Mouse (Mus musculus) Patski (cell line): ENCODE data around the gene Vmn1r223. TPM values are rescaled to one million over a fixed set of nuclear protein-coding genes. Genes with fewer than 3 reads are reported as not detected.
"Not testable (repeated sequence)": the region's sequence is repeated elsewhere in the genome, so short reads cannot be mapped to it uniquely, and the experiment has no call there.

Source experiments
- ATAC-seq: fragments of 100-300 bp; one replicate; pipeline ENCODE4 v1.8.0; 2021
- CTCF ChIA-PET: fragments of 350-600 bp; sonication (Branson Sonifier 250); formaldehyde crosslinking; loops from one replicate; lab custom pipeline; 2022; ENCODE audit warnings: inconsistent platforms; lab: Charles Lee
- POLR2A ChIA-PET: fragments of 350-600 bp; sonication (Branson Sonifier 250); formaldehyde crosslinking; loops from one replicate; lab custom pipeline; 2022; ENCODE audit warnings: antibody characterized with exemption, inconsistent platforms; lab: Charles Lee
- DNase-seq: peaks from one replicate; pipeline ENCODE4 v3.0.0-alpha.2; 2011; ENCODE audit warnings: low read depth, low spot score
- H3K27me3 ChIP-seq: fragments of 371-371 bp; one replicate; pipeline ENCODE4 v1.5.1; 2021
- CTCF ChIP-seq: fragments of 100-300 bp; IDR thresholded peaks from one replicate; pipeline ENCODE4 v1.5.1; 2021
- in situ Hi-C: fragments of 300-500 bp; cut with MboI; formaldehyde crosslinking; loops from 3 replicates; pipeline ENCODE4 v1.11.1; 2018; ENCODE audit warnings: low pct_unique_long_range_greater_than_20kb, mixed read lengths
- polyA plus RNA-seq: library from polyadenylated mRNA; unstranded; gene quantifications from one replicate; pipeline ENCODE4 v1.2.3, GENCODE M21; 2021

The Vmn1r223 gene
- not detected for polyA plus RNA-seq

GRCm38 (mm10) chr13:23246834-23247233, at the start of gene Vmn1r223:
Gene Vmn1r223 (plus strand): TSS chr13:23247134.
- CTCF ChIA-PET, DNase-seq, ATAC-seq, POLR2A ChIA-PET, in situ Hi-C loops, H3K27me3 ChIP-seq: not testable (repeated sequence)

DNA sequence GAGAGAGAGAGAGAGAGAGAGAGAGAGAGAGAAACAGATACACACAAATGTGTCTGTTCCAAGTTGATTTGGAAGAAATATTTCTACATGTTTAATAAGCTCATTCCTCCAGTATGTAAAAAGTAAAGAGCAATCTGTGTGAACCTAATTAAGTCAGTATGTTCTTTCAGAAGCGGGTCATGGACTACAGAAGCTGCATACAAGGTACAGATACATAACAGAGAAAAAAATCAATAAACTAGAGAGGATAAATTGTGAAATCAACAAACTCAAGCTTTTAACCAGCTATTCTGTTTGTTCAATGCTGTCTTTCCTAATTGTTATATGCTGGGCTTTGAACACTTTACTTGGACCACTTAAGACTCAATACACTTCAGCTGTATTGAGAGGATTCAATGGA, 43.0 kb upstream of the Vmn1r223 start:
- POLR2A ChIA-PET, CTCF ChIA-PET, DNase-seq, H3K27me3 ChIP-seq, ATAC-seq, in situ Hi-C loops: not testable (repeated sequence)

DNA sequence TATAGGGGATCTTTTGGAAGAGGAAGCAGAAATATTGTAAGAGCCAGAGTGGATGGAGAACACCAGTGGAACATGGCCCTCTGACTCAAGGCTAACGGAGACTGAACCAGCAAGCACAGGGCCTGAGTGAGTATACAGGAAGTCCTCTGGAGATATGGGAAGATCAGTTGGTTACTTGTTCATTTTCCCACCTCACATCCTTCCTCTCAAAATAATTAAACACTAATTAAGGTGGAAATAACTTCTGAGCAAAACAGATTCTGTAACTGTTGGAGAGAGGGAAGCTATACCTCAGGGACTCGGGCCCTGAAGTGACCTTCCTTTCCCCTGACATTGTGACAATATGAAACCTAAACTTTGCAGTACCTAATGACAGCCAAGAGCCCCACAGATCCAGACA, 33.1 kb upstream of the Vmn1r223 start, which contains the start of gene Vmn1r221:
TSS of gene Vmn1r221 (plus strand) at position 301 of the 400 bp plus-strand sequence.
- DNase-seq, in situ Hi-C loops, H3K27me3 ChIP-seq, ATAC-seq, POLR2A ChIA-PET, CTCF ChIA-PET: not testable (repeated sequence)

DNA sequence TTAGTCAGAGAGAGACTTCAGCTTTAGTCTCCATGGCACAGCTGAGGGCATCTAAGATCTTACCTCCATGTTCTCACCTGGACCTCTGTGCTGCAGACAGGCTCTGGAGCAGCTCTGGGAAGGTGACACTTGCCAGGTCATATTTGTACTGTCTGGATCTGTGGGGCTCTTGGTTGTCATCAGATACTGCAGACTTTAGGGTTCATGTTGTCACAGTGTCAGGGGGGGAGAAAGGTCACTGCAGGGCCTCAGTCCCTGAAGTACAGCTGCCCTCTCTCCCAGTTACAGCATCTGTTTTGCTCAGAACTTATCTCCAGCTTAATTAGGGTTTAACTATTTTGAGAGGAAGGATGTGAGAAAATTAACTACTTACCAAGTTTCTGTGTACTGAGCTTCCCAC, 11.1 kb upstream of the Vmn1r223 start, which contains the start of gene Vmn1r222:
TSS of gene Vmn1r222 (minus strand) at position 101 of the 400 bp plus-strand sequence.
- ATAC-seq, in situ Hi-C loops, DNase-seq, POLR2A ChIA-PET, CTCF ChIA-PET, H3K27me3 ChIP-seq: not testable (repeated sequence)

DNA sequence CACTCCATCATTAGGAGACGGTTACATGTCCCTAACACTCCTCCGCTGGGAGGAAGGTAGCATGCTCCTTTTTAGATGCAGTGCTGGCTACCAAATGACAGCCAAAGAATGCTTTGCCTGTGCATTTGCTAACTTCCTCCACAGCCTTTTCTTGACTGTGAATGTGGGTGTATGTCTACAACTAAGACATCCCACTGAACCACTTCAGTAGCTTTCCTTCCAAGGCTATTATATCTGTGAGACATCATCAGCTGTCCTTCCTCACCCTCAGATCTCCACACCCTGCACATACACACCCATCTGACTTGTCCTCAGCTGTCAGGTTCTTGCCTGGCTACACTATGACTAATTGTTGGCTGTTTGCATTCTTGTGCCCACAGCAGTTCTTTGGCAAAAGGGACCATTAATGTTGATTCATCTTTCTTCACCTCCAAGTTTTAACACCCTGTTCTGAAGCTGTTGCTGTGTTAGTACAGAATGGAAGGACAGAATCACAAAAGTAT, 11.7 kb downstream of the Vmn1r223 start:
- in situ Hi-C loops = no loop called here
- ChIA-PET POLR2A (no interaction called here), CTCF (no interaction called here)
- no peak for TF ChIP-seq CTCF
- ATAC-seq (no peak), DNase-seq (no peak)
- no peaks in the 10 kb centered on the region for H3K27me3 ChIP-seq

DNA sequence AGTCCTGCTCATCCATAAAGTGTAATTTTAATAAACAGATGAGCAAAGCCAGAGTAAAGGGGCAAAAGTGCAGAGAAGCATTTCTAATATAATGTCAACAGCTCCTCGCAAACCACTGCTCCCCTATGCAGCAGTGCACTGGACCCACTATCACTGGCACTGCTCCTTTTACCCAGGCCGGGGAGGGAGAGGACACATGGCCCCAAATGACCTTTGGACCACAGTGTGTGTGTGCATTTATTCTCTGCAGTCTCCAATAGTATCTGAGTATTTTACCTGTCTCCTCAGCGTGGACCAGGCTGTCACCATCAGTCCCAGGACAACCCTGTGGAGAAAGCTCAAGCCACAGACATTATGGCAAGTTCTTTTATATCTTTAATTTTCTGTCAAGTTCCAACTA, 21.7 kb downstream of the Vmn1r223 start:
- CTCF ChIA-PET = interaction anchor here (0.9 kb wide), 1 partner anchor 12 kb away, joined by 3 read pairs; no protein-coding TSS in a partner anchor
- in situ Hi-C loops, DNase-seq, H3K27me3 ChIP-seq, ATAC-seq, POLR2A ChIA-PET: not testable (repeated sequence)

DNA sequence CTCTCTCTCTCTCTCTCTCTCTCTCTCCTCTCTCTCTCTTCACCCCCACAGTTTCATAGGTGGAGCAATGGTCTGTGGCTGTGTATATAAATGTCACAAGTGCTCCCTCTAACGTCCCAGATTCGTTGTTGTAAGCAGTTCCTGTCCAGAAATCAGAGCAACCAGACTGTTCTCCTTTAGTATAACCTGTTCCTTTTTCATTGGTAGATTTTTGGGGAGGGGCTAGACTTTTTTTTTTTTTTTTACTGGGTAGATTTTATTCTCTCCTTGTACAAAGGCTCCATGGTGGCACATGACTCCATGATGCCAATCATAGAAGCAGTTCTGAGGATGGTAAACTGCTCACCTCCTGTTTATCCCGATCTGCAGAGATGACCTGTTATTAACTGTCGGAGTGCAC, 22.2 kb downstream of the Vmn1r223 start:
- in situ Hi-C loops, H3K27me3 ChIP-seq, ATAC-seq, DNase-seq, POLR2A ChIA-PET, CTCF ChIA-PET: not testable (repeated sequence)

DNA sequence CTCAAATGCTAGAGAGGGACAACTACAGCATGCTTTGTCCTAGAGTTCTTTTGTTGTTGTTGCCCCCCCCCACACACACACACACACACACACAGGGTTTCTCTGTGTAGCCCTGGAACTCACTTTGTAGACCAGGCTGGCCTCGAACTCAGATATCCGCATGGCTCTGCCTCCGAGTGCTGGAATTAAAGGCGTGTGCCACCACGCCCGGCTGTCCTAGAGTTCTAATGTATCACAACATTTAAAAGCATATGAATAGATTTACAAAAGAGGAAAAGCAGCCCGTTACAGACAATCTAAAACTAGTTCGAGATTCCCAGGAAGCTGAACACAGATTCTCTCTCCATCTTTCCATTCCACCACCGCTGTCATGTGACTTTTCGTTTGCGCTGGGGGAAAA, 22.7 kb downstream of the Vmn1r223 start:
- DNase-seq = no peak
- TF ChIP-seq CTCF = no peak
- in situ Hi-C loops = no loop called here
- ATAC-seq = no peak
- POLR2A ChIA-PET = no interaction called here
- no peaks in the 10 kb centered on the region for H3K27me3 ChIP-seq
- CTCF ChIA-PET = no interaction called here

- in situ Hi-C loops = no loop called here
- no peak for TF ChIP-seq CTCF
- H3K27me3 ChIP-seq = no peaks in the 10 kb centered on the region
- POLR2A ChIA-PET = no interaction called here
- no peak for ATAC-seq
- DNase-seq = no peak
- CTCF ChIA-PET = no interaction called here
Observed at GRCm38 (mm10) chr13:23270321-23271101, 23.6 kb downstream of the Vmn1r223 start.

- ChIA-PET CTCF (no interaction called here), POLR2A (no interaction called here)
- TF ChIP-seq CTCF = no peak
- ATAC-seq = no peak
- in situ Hi-C loops = no loop called here
- DNase-seq = no peak
- no peaks in the 10 kb centered on the region for H3K27me3 ChIP-seq
Observed at GRCm38 (mm10) chr13:23279576-23279975, 32.6 kb downstream of the Vmn1r223 start.

DNA sequence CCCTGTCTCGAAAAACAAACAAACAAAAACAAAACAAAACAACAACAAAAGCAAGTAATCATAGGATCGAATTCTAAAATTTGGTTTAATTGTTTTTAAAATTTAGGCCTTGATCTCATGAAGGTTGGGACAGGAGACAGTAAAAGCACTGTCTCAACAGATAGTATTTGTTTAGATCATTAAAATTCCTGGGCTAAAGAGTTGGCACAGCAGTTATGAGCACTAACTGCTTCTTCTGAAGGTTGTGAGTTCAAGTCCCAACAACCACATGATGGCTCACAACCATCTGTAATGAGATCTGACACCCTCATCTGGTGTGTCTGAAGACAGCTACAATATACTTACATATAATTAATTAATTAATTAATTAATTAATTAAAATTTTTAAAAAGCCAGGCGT, 33.1 kb downstream of the Vmn1r223 start:
- ChIA-PET POLR2A (no interaction called here), CTCF (no interaction called here)
- ATAC-seq = no peak
- DNase-seq = no peak
- no peak for TF ChIP-seq CTCF
- no peaks in the 10 kb centered on the region for H3K27me3 ChIP-seq
- in situ Hi-C loops = no loop called here
